Mouse (Mus musculus): Measurements from ENCODE around the gene Cdc25b. TPM values are rescaled to one million over a fixed set of nuclear protein-coding genes. Genes with fewer than 3 reads are reported as not detected.

Gene Cdc25b
- polyA plus RNA-seq, 1 experiment from 2014 or later = 44.6 TPM

DNA sequence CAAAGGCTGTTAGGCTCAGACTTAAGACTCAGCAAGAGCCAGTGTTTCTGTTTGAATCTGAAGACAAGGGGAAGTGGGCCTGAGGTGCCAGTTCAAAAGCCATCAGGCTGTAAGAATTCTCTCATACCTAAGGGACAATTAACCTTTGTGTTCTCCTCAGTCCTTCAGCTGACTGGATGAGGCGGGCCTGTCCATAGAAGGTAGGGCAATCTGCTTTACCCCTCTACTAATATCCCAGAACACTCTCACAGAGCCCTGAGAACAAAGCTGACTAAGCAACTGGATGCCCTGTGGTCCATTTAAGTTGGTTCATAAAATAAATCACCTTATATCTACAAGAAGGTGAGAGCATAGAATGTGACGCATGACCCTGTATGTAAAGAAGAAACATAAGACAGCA, 20.6 kb upstream of the Cdc25b start:
- H3K4me1 ChIP-seq (replicated peaks) = peaks cover 5% of the 10 kb centered on the region; the same call in 1 of the 2 replicates
- no peaks in the 10 kb centered on the region for H3K36me3 ChIP-seq
- no peak overlapping the region for H3K9ac ChIP-seq
- H3K27ac ChIP-seq = no peak overlapping the region
- no peaks in the 10 kb centered on the region for H3K9me3 ChIP-seq
- 86% methylated on average over 2 of the region's 2 CpGs for WGBS
- no peak overlapping the region for H3K4me3 ChIP-seq (replicated peaks)
- no peak overlapping the region for H3K4me2 ChIP-seq (replicated peaks)
- no peaks in the 10 kb centered on the region for H3K27me3 ChIP-seq (replicated peaks)
- ATAC-seq = no peak

DNA sequence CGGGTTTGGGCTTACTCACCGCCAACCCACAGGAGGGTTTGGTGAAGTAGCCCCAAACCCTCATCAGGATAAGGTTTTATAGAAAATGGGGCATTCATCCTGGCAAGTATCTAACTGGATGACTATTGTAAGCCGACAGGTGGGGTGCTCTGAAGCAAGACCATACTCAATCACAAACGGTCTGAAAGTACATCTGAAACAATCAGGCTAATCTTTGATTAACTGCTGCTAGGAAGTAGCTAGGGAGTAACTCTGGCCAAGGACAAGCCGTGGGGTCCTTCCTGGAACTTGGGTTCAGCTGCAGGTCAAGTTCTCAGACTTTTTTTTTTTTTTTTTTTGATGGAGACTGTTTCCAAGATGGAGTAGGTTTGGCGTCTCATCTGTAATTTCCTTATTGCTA, 18.8 kb upstream of the Cdc25b start:
- Histone ChIP-seq H3K9ac (no peak overlapping the region), H3K27ac (no peak overlapping the region), H3K36me3 (no peaks in the 10 kb centered on the region), H3K4me3 (replicated peaks) (no peak overlapping the region), H3K4me2 (replicated peaks) (no peak overlapping the region), H3K27me3 (replicated peaks) (peaks cover 15% of the 10 kb centered on the region), H3K9me3 (no peaks in the 10 kb centered on the region), H3K4me1 (replicated peaks) (peaks cover 12% of the 10 kb centered on the region; the same call in 1 of the 2 replicates)
- ATAC-seq = no peak
- WGBS = 76% methylated on average over 6 of the region's 6 CpGs

DNA sequence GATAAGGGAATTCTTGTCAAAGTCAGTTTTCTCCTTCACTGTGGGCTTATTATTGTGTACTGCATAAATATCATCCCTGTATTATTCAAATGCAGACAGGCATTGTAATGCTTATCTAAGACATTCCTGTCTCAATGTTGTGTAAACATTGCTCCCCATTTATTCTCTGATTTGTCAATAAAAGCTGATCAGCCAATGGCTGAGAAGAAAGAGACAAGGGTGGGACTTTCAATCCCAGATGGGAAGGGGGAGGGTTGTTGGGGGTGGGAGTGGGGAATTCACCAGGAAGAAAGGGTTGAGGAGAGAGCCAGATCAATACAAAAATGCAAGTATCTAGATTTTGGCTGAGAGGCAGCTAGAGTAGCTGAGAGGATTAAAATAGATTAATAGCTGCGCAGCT, 17.8 kb upstream of the Cdc25b start:
- no peak overlapping the region for H3K4me2 ChIP-seq (replicated peaks)
- 67% methylated on average over 1 of the region's 1 CpGs for WGBS
- no peak overlapping the region for H3K27ac ChIP-seq
- peaks cover 15% of the 10 kb centered on the region for H3K27me3 ChIP-seq (replicated peaks)
- peaks cover 12% of the 10 kb centered on the region; the same call in 1 of the 2 replicates for H3K4me1 ChIP-seq (replicated peaks)
- H3K36me3 ChIP-seq = no peaks in the 10 kb centered on the region
- H3K9me3 ChIP-seq = no peaks in the 10 kb centered on the region
- H3K4me3 ChIP-seq (replicated peaks) = no peak overlapping the region
- no peak overlapping the region for H3K9ac ChIP-seq
- no peak for ATAC-seq

DNA sequence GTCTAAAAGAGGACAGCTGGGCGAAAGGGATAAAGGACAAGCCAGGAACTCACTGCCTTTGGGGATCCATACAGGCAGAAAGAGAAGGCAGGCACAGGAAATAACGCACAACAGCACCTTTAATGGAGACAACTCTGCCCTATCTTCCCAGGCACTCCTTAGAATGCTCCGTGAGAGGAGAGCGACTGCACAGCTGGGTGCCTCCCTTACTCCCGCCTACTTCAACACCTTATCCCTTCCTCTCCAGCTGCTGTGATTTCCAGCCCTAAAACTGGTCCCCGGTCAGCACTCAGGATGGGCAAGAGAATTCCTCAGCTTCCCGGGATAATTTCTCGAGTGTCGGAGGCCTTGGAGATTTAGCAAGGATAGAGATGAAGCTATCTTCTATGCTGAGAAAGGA, 15.8 kb upstream of the Cdc25b start:
- ATAC-seq = no peak
- 33% methylated on average over 9 of the region's 9 CpGs for WGBS

DNA sequence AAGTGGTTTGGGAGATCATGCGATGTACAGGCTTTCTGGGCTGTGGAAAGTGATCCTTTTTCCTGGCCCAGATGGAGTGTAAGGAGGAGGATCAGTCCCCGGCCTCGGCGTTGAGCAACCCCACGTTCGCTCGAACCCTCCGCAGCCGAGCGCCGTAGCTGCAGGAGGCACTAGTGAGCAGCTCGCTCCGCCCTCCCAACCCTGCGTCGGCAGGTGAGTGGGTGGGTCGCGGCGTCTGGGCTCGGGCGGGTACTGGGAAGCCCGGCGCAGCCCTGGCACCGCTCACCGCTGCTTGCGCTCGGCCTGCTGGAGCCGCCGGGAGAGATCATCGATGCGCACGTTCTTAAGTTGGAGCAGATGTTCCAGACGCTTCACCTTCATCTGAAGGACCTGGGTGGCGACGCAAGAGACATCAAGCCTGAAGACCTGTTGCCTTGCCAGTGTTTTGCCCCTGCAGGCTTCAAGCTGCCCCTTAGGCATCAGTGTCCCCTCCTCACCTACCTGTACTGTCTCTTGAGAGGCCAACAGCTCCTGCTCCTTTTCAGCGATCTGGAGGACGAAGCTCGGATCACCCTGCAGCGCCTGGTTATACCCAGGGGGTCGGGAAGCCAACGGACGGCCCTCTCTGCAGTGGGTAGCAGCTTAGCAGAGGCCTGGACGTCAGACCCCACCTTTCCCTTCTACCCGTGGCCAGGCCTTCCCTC, 15.2 kb upstream of the Cdc25b start:
- no peak for ATAC-seq
- Histone ChIP-seq H3K9me3 (no peaks in the 10 kb centered on the region), H3K4me1 (replicated peaks) (peaks cover 21% of the 10 kb centered on the region), H3K4me3 (replicated peaks) (peak overlapping the region; percentile 19), H3K4me2 (replicated peaks) (peak overlapping the region; percentile 56), H3K27ac (no peak overlapping the region), H3K27me3 (replicated peaks) (peaks cover 15% of the 10 kb centered on the region), H3K36me3 (no peaks in the 10 kb centered on the region), H3K9ac (peak overlapping the region; percentile 11; the same call in 1 of the 2 replicates)
- 16% methylated on average over 43 of the region's 43 CpGs for WGBS

More for the DNA sequence above, 15.8 kb upstream of the Cdc25b start:
- Histone ChIP-seq H3K4me3 (replicated peaks) (peak overlapping the region; percentile 19; the same call in 1 of the 2 replicates), H3K9me3 (no peaks in the 10 kb centered on the region), H3K27me3 (replicated peaks) (peaks cover 15% of the 10 kb centered on the region), H3K27ac (no peak overlapping the region), H3K36me3 (no peaks in the 10 kb centered on the region), H3K4me1 (replicated peaks) (peaks cover 19% of the 10 kb centered on the region), H3K4me2 (replicated peaks) (peak overlapping the region; percentile 56), H3K9ac (no peak overlapping the region)

DNA sequence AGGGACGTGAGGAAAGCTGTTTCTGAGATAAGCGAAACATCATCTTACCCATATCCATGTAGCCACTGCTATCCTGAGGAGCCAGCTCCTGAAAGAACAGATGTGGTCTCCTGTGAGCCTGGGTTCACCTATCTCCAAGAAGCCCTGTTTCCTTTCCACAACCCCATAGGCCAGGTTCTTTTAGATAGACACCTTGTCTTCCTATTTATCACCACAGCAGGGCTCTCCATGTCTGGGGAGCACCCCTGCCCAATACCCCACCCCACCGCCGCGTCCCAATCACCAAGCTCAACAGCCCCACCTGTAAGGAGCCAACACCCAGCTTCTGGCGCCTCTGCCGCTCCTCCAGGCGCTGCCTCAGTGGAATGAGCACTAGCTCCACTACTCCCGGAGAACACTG, 14.4 kb upstream of the Cdc25b start:
- Histone ChIP-seq H3K9ac (no peak overlapping the region), H3K4me3 (replicated peaks) (no peak overlapping the region), H3K4me2 (replicated peaks) (no peak overlapping the region), H3K36me3 (0 out of 2 replicates have a peak, but pooled peaks cover 2% of the 10 kb centered on the region), H3K27me3 (replicated peaks) (peaks cover 15% of the 10 kb centered on the region), H3K27ac (no peak overlapping the region), H3K9me3 (no peaks in the 10 kb centered on the region), H3K4me1 (replicated peaks) (peaks cover 26% of the 10 kb centered on the region)
- ATAC-seq = no peak
- 55% methylated on average over 9 of the region's 9 CpGs for WGBS

DNA sequence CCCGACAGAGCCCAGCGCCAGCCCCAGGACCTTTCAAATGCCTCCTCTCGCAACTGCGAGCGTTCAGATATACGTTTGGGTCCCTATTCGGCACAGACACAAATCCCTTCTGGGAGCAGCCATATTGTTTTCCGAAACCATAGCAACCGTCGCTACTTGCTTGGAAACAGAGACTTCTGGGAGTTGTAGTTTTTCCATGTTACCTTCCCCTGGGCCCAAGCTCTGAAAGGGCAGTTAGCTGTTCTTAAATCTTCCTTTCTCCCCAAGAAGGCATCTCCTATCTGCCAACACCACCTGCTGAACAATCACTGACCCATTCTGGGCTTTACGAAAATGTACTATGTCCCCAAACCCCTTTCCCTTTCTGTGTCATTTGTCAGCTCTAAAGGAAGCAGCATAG, 12.0 kb upstream of the Cdc25b start:
- Histone ChIP-seq H3K36me3 (0 out of 2 replicates have a peak, but pooled peaks cover 2% of the 10 kb centered on the region), H3K9me3 (no peaks in the 10 kb centered on the region), H3K4me2 (replicated peaks) (peak overlapping the region; percentile 85), H3K27ac (no peak overlapping the region), H3K4me3 (replicated peaks) (peak overlapping the region; percentile 34), H3K9ac (no peak overlapping the region), H3K4me1 (replicated peaks) (peaks cover 44% of the 10 kb centered on the region), H3K27me3 (replicated peaks) (peaks cover 15% of the 10 kb centered on the region)
- 6% methylated on average over 11 of the region's 11 CpGs for WGBS
- ATAC-seq = 0 out of 2 replicates have a peak, but pooled peaks have one; percentile 16

DNA sequence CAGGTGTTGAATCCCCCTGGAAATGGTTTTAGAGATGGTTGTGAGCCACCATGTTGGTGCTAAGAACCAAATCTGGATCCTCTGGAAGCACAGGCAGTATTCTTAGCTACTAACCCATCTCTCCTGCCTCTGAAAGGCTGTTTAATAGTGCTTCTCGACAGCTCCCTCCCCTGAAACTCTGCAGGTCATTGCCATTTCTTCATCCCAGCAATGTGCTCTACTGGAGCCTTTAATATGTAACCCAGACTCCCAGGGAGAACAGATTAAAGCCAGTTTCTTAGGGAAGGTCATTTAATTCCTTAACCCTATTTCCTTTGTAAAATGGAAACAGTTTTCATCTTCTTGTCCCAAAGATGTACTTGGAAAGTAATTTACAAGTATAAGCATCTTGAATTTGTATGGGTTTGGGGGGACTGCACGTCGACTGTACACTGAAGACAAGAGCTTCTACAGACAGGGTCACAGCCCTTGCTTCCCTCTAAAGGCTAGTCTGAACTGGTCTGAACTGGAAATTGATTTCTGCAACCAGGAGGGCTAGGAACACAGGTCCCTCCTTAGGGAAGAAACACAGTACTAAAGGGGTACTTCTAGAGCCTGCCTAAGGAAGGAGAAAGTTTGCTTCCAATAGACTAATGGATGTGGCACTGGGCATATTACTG, 11.3 kb upstream of the Cdc25b start:
- H3K9ac ChIP-seq = no peak overlapping the region
- WGBS = 57% methylated on average over 3 of the region's 3 CpGs
- ATAC-seq = no peak
- H3K4me2 ChIP-seq (replicated peaks) = peak overlapping the region; percentile 97
- peaks cover 15% of the 10 kb centered on the region for H3K27me3 ChIP-seq (replicated peaks)
- H3K9me3 ChIP-seq = no peaks in the 10 kb centered on the region
- H3K36me3 ChIP-seq = 0 out of 2 replicates have a peak, but pooled peaks cover 2% of the 10 kb centered on the region
- peak overlapping the region; percentile 92 for H3K27ac ChIP-seq
- H3K4me3 ChIP-seq (replicated peaks) = no peak overlapping the region
- H3K4me1 ChIP-seq (replicated peaks) = peaks cover 47% of the 10 kb centered on the region

DNA sequence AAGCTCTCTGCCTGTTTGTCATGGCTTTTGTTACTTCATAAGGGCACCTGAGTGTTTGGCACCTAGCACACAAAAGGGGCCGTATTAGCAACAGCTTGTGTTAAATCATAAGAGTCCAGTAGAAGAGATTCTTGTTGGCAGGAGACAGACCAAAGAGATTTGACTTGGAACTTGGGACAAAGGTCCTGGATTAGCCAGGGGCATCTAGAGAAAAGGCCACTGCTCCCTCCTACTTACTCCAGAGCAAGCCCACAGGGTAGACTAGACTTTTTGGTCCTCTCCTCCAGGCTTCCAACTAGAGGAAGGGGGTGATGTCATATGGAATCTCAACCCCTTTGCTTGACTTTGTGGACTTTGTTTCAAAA, 10.8 kb upstream of the Cdc25b start:
- Histone ChIP-seq H3K9ac (no peak overlapping the region), H3K9me3 (no peaks in the 10 kb centered on the region), H3K4me1 (replicated peaks) (peaks cover 45% of the 10 kb centered on the region), H3K36me3 (0 out of 2 replicates have a peak, but pooled peaks cover 2% of the 10 kb centered on the region), H3K27me3 (replicated peaks) (peaks cover 15% of the 10 kb centered on the region), H3K27ac (peak overlapping the region; percentile 92), H3K4me2 (replicated peaks) (peak overlapping the region; percentile 97), H3K4me3 (replicated peaks) (peak overlapping the region; percentile 80; the same call in 1 of the 2 replicates)
- ATAC-seq = no peak
- 81% methylated on average over 1 of the region's 1 CpGs for WGBS

DNA sequence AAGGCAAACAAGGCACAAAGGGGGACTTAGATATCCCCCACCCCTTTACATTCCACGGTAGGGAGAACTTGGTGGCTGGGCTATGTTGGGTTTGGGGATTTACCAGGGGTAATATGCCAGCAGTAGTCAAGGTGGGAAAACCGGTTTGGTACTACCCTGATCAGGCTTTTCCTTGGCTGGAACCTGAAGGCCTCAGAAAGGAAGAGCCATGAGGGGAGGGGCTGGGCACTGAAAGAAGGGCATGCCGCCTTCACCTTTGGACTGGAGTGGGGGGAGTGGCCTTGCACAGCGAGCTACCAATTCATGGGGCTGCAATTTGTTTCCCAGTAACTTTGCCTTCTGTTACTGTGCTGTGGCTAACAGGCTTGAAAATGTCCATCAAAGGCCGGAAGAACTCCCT, 10.3 kb upstream of the Cdc25b start:
- Histone ChIP-seq H3K4me3 (replicated peaks) (peak overlapping the region; percentile 80), H3K4me1 (replicated peaks) (peaks cover 39% of the 10 kb centered on the region), H3K27ac (peak overlapping the region; percentile 92), H3K9ac (0 out of 2 replicates have a peak overlapping the region, but pooled peaks have one; percentile 14), H3K27me3 (replicated peaks) (peaks cover 12% of the 10 kb centered on the region), H3K4me2 (replicated peaks) (peak overlapping the region; percentile 97), H3K36me3 (0 out of 2 replicates have a peak, but pooled peaks cover 2% of the 10 kb centered on the region), H3K9me3 (no peaks in the 10 kb centered on the region)
- ATAC-seq = peak; percentile 75
- WGBS = 49% methylated on average over 5 of the region's 5 CpGs

DNA sequence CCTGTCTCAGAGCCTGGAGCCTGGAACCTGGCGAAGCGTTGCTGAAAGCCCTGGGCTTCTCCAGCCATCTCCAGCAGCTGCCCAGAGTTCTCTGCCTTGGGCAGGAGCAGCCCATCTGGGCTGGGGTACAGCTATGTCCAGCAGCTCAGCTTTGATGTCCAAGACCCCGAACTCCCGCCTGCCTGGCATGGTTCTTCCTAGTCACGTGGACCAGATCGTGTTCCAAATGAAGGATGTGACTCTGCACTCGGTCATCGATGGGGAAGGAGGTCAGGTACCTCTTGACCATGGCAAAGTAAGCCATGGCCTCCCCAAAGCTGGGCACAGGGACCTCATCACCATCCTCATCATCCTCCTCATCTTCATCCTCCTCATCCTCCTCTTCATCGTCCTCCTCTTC, 8.8 kb upstream of the Cdc25b start:
- peak overlapping the region; percentile 80 for H3K4me3 ChIP-seq (replicated peaks)
- WGBS = 68% methylated on average over 9 of the region's 9 CpGs

DNA sequence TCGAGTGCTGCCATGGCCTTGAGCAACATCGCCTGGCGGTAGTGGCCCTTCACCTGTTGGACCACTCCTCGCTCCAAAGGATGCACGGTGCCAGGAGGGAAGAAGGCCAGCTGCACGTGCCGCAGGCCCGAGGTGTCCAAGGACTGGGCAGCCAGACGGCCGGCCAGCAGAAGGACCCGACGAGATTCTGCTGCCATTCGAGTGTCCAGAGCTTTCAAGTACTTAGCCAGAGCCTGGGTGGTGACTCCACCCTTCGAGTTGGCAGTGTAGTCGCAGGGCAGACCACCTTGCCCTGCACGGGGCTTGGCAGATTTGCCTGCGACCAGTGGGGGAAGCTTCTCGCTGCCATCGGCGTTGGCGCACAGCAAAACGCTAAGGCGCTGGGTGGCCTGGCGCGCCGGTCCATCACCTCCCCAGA, 7.9 kb upstream of the Cdc25b start:
- Histone ChIP-seq H3K27me3 (replicated peaks) (no peaks in the 10 kb centered on the region), H3K9ac (peak overlapping the region; percentile 91), H3K4me3 (replicated peaks) (peak overlapping the region; percentile 80), H3K27ac (peak overlapping the region; percentile 92), H3K4me2 (replicated peaks) (peak overlapping the region; percentile 97), H3K9me3 (no peaks in the 10 kb centered on the region), H3K4me1 (replicated peaks) (peaks cover 35% of the 10 kb centered on the region), H3K36me3 (0 out of 2 replicates have a peak, but pooled peaks cover 2% of the 10 kb centered on the region)
- no peak for ATAC-seq
- 26% methylated on average over 26 of the region's 26 CpGs for WGBS

More for the DNA sequence above, 8.8 kb upstream of the Cdc25b start:
- Histone ChIP-seq H3K36me3 (0 out of 2 replicates have a peak, but pooled peaks cover 2% of the 10 kb centered on the region), H3K9ac (peak overlapping the region; percentile 91), H3K9me3 (no peaks in the 10 kb centered on the region), H3K27me3 (replicated peaks) (no peaks in the 10 kb centered on the region), H3K27ac (peak overlapping the region; percentile 92), H3K4me1 (replicated peaks) (peaks cover 35% of the 10 kb centered on the region), H3K4me2 (replicated peaks) (peak overlapping the region; percentile 97)
- ATAC-seq = no peak

Data from intestine, embryonic 15.5 days (tissue).